Mouse (Mus musculus) lung, postnatal 0 days (tissue): ENCODE data around the gene Sptlc2.

ENCODE experiments used
- CTCF ChIP-seq: IDR thresholded peaks from 2 replicates; pipeline ENCODE4 v1.5.1; 2016; ENCODE audit warnings: antibody characterized with exemption, mild to moderate bottlenecking
- EP300 ChIP-seq: IDR thresholded peaks from 2 replicates; pipeline ENCODE4 v1.6.1; 2016; ENCODE audit warnings: antibody characterized with exemption, mild to moderate bottlenecking, control low read depth

DNA sequence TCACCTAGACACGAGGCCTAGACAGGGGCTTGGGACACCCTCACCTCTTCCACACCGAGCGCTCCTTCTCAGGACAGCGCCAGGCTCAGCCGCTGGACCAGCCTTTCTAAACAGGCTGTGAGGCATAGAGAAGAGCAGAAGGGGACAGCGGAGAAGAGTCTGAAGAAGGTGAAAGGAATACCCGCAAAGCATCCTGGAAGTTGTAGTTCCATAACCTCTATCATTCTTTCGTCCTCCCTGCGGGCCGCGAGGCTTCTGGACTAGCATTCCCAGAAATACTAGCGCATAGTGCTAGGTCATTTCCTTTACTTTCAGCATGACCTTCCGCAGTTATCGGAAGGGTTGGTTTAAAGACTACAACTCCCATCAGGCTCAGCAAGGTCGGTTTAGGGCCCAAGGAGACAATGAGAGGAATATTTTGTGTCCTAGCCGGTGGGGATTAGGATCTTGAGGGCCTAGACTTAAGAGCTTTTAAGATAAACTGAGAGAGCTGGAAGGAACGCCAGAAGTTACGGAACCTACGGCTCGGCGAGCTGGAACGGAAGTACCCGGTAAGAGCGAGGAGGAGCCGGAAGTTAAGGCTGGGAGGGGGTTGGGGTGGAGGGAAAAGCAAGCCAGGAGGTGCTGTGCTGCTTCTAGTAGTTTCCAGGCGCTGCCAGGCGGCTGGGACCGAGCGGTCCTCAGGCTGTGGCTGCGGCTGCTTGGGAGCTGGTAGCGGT is 121.9 kb downstream of the Sptlc2 start, which contains the start of the genes Vipas39 and Ahsa1:
- TF ChIP-seq EP300 (0 out of 2 replicates have a peak, but pooled peaks have one; percentile 37), CTCF (peak; percentile 60)
